In the genomic region with DNA sequence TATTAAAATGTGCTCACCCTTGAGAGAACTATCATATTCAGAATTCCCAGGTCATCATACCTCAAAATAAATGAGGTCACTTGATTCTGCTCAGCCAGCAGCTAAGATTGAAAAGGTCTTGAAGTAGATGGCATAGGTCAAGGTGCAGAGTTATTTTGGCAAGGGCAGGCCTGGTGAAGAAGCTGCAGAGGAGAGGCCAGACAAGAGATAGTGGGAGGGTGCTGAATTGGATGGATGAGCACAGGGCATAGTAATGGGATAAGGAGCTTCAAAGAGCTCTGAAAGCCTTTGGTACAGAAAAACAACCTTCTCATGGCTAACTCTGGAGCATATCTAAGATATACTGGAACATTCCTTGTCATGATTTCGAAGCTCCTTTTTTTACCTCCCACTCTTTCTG, we compare ENCODE assay signal across 19 mouse cellular contexts.
DNase-seq lines count a peak whose midpoint lies in the region; ATAC-seq and TF ChIP-seq lines count a peak whose summit lies in the region.
"Had no signal": no experiment of that assay in that cellular context is flagged by ENCODE, and none has a peak within 500 bp of the region (broad histone marks: within the 10 kb centered on the region; RNA-seq: fewer than 3 reads in every experiment).

No protein-coding gene starts in this region.

- H3K27ac ChIP-seq in heart, embryonic 11.5 days (ENCODE audit: low read depth, low read length): peak overlapping the region; percentile 68
- peak overlapping the region; percentile 71 for H3K27ac ChIP-seq in intestine, embryonic 14.5 days (ENCODE audit: low read depth)
- H3K27ac ChIP-seq in intestine, postnatal 0 days (ENCODE audit: low read depth, low read length): no peak overlapping the region
- H3K27ac ChIP-seq in lung, embryonic 15.5 days: peak overlapping the region; percentile 67
- H3K27ac ChIP-seq: forebrain, embryonic 10.5 days; hindbrain, embryonic 14.5 days; limb, embryonic 12.5 days; liver, embryonic 12.5 days; neural tube, embryonic 15.5 days had no signal

- H3K27me3 ChIP-seq in heart, embryonic 11.5 days (ENCODE audit: control insufficient read depth, insufficient read depth, low read length): no peaks in the 10 kb centered on the region
- no peaks in the 10 kb centered on the region for H3K27me3 ChIP-seq in intestine, embryonic 14.5 days (replicated peaks; ENCODE audit: control insufficient read depth, insufficient read depth, low read length)
- no peaks in the 10 kb centered on the region for H3K27me3 ChIP-seq in intestine, postnatal 0 days (replicated peaks; ENCODE audit: control insufficient read depth, insufficient read depth, low read length)
- H3K27me3 ChIP-seq in lung, embryonic 15.5 days: no peaks in the 10 kb centered on the region
- H3K27me3 ChIP-seq: limb, embryonic 12.5 days; liver, embryonic 12.5 days; neural tube, embryonic 15.5 days had no signal

- H3K9ac ChIP-seq in heart, embryonic 11.5 days (ENCODE audit: low read depth, low read length): no peak overlapping the region
- H3K9ac ChIP-seq in intestine, embryonic 14.5 days (ENCODE audit: low read length): no peak overlapping the region
- no peak overlapping the region for H3K9ac ChIP-seq in intestine, postnatal 0 days (ENCODE audit: low read depth, low read length)
- H3K9ac ChIP-seq in lung, embryonic 15.5 days: no peak overlapping the region
- H3K9ac ChIP-seq: forebrain, postnatal 0 days; hindbrain, embryonic 14.5 days; limb, embryonic 12.5 days; liver, embryonic 12.5 days; neural tube, embryonic 15.5 days had no signal

- no peak overlapping the region; the same call in 1 of the 2 replicates for H3K4me2 ChIP-seq in heart, embryonic 11.5 days
- no peak overlapping the region for H3K4me2 ChIP-seq in intestine, embryonic 14.5 days (ENCODE audit: low read length)
- H3K4me2 ChIP-seq in intestine, postnatal 0 days (replicated peaks; ENCODE audit: low read depth): no peak overlapping the region
- no peak overlapping the region for H3K4me2 ChIP-seq in lung, embryonic 15.5 days
- H3K4me2 ChIP-seq: hindbrain, embryonic 14.5 days; limb, embryonic 12.5 days; liver, embryonic 12.5 days; neural tube, embryonic 15.5 days had no signal

- DNase-seq in heart, adult 9 months (ENCODE audit: low spot score in 2 of 2): no peak
- no peak for DNase-seq in intestine, embryonic 14.5 days (ENCODE audit: low spot score)
- no peak for DNase-seq in lung, postnatal 25 days (ENCODE audit: low spot score)
- DNase-seq in kidney, postnatal 25 days: peak; percentile 38 to 42
- no peak for DNase-seq in T-cell, adult 2 months (ENCODE audit: low spot score)
- DNase-seq: B cell, adult 2 months; cerebellum, adult 2 months; cerebellum, postnatal 36 days; forebrain, postnatal 0 days; thymus, postnatal 14 days had no signal

- ATAC-seq in heart, embryonic 11.5 days (replicated peaks; ENCODE audit: insufficient number of reproducible peaks, low FRiP score, low TSS enrichment): no peak
- ATAC-seq in intestine, embryonic 14.5 days (replicated peaks; ENCODE audit: low FRiP score, low TSS enrichment, low read depth): peak; percentile 19; the same call in 1 of the 2 replicates
- ATAC-seq in intestine, postnatal 0 days: no peak
- ATAC-seq in lung, embryonic 15.5 days (ENCODE audit: borderline replicate concordance, extremely low read depth, low FRiP score, low TSS enrichment): 0 out of 2 replicates have a peak, but pooled peaks have one; percentile 16
- ATAC-seq: forebrain, postnatal 0 days; liver, embryonic 12.5 days; midbrain, embryonic 16.5 days had no signal

- H3K36me3 ChIP-seq in heart, embryonic 11.5 days (ENCODE audit: control insufficient read depth, insufficient read depth, low read length): no peaks in the 10 kb centered on the region
- H3K36me3 ChIP-seq in intestine, embryonic 14.5 days (ENCODE audit: control insufficient read depth, insufficient read depth, low read length): no peaks in the 10 kb centered on the region
- no peaks in the 10 kb centered on the region for H3K36me3 ChIP-seq in intestine, postnatal 0 days (ENCODE audit: control insufficient read depth, insufficient read depth)
- no peaks in the 10 kb centered on the region for H3K36me3 ChIP-seq in lung, embryonic 15.5 days
- H3K36me3 ChIP-seq: forebrain, embryonic 10.5 days; limb, embryonic 12.5 days; liver, embryonic 12.5 days; neural tube, embryonic 15.5 days had no signal

- TF ChIP-seq CTCF in intestine, postnatal 0 days (IDR thresholded peaks at IDR 0.05; ENCODE audit: low read depth): no peak

- H3K4me3 ChIP-seq in heart, embryonic 11.5 days (ENCODE audit: low read depth, low read length): no peak overlapping the region
- H3K4me3 ChIP-seq in intestine, embryonic 14.5 days (ENCODE audit: low read depth, low read length): no peak overlapping the region
- H3K4me3 ChIP-seq in intestine, postnatal 0 days (ENCODE audit: low read depth, low read length): no peak overlapping the region
- H3K4me3 ChIP-seq in lung, embryonic 15.5 days: no peak overlapping the region
- H3K4me3 ChIP-seq: forebrain, embryonic 10.5 days; limb, embryonic 12.5 days; liver, embryonic 12.5 days; neural tube, embryonic 15.5 days had no signal

- peaks cover 42% of the 10 kb centered on the region for H3K4me1 ChIP-seq in heart, embryonic 11.5 days (ENCODE audit: control insufficient read depth, insufficient read depth, low read length)
- peaks cover 7% of the 10 kb centered on the region for H3K4me1 ChIP-seq in intestine, embryonic 14.5 days (replicated peaks; ENCODE audit: control insufficient read depth, insufficient read depth, low read length)
- H3K4me1 ChIP-seq in intestine, postnatal 0 days (replicated peaks; ENCODE audit: control insufficient read depth, insufficient read depth, low read length): no peaks in the 10 kb centered on the region
- peaks cover 30% of the 10 kb centered on the region for H3K4me1 ChIP-seq in lung, embryonic 15.5 days
- H3K4me1 ChIP-seq: forebrain, embryonic 10.5 days; limb, embryonic 12.5 days; liver, embryonic 12.5 days; neural tube, embryonic 15.5 days had no signal

- H3K9me3 ChIP-seq in heart, embryonic 11.5 days (replicated peaks; ENCODE audit: control insufficient read depth, low read length): no peaks in the 10 kb centered on the region
- no peaks in the 10 kb centered on the region for H3K9me3 ChIP-seq in intestine, embryonic 14.5 days (ENCODE audit: control insufficient read depth, low read length)
- no peaks in the 10 kb centered on the region for H3K9me3 ChIP-seq in intestine, postnatal 0 days (ENCODE audit: control insufficient read depth)
- no peaks in the 10 kb centered on the region for H3K9me3 ChIP-seq in lung, embryonic 15.5 days
- H3K9me3 ChIP-seq: forebrain, embryonic 10.5 days; limb, embryonic 12.5 days; liver, embryonic 12.5 days; neural tube, embryonic 15.5 days had no signal

- 45% methylated on average over 1 of the region's 1 CpGs for WGBS in heart, embryonic 11.5 days (ENCODE audit: insufficient replicate concordance)
- 41% methylated on average over 1 of the region's 1 CpGs for WGBS in intestine, embryonic 14.5 days
- 64% methylated on average over 1 of the region's 1 CpGs for WGBS in intestine, postnatal 0 days
- WGBS in lung, embryonic 15.5 days: 39% methylated on average over 1 of the region's 1 CpGs

Comparison
In these comparisons a context has a peak if more than half of its experiments do, and no peak if none do; other contexts are left out.
1. ATAC-seq: peak in intestine, embryonic 14.5 days (single experiment) and lung, embryonic 15.5 days (single experiment); none in heart, embryonic 11.5 days (single experiment) and intestine, postnatal 0 days (single experiment).
2. DNase-seq: peak in kidney, postnatal 25 days (2 of 2); none in heart, adult 9 months (0 of 2), intestine, embryonic 14.5 days (single experiment), lung, postnatal 25 days (single experiment) and T-cell, adult 2 months (single experiment).